Mouse (Mus musculus) liver, adult (tissue): ENCODE measurements around the gene Cep128.

Experiments
- GATA4 ChIP-seq: IDR thresholded peaks from 2 replicates; pipeline ENCODE4 v1.6.1; 2014; ENCODE audit warnings: mild to moderate bottlenecking, low read length; ENCODE audit not compliant: insufficient replicate concordance

The Cep128 gene

GRCm38 (mm10) chr12:90987259-90987658, 396.9 kb downstream of the Cep128 start:
- TF ChIP-seq GATA4 = no peak

- no peak for TF ChIP-seq GATA4
Measured at GRCm38 (mm10) chr12:90982018-90982417, 402.2 kb downstream of the Cep128 start.

GRCm38 (mm10) chr12:90975429-90975828, 408.8 kb downstream of the Cep128 start:
- TF ChIP-seq GATA4 = no peak

GRCm38 (mm10) chr12:90971156-90971555, 413.1 kb downstream of the Cep128 start:
- TF ChIP-seq GATA4 = no peak

GRCm38 (mm10) chr12:90961386-90962017, 422.7 kb downstream of the Cep128 start:
- no peak for TF ChIP-seq GATA4

- TF ChIP-seq GATA4 = no peak
Measured at GRCm38 (mm10) chr12:90954740-90955473, 429.3 kb downstream of the Cep128 start.
